Mouse (Mus musculus): ENCODE results near the gene Psg27.
"Not testable (repeated sequence)": the region's sequence is repeated elsewhere in the genome, so short reads cannot be mapped to it uniquely, and the experiment has no call there.

The Psg27 gene

DNA sequence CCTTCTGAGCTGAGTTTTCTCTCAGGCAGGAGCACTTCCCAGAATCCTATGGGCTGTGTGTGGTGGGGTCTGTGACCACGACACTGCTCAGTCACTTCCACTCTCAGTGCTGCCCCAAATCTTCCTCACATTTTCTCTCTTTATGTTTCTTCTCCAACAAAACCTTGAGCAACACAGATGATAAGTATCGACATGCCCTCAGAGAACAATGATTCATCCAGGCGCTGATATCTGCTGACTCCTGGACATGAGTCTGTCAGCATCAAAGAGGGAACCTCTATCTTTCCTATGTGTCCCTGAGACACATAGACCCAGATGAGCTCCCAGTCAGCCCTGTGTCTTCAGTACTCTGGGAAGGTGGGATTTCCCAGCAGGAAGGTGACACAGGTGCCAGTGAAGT, at the start of gene Psg27:
Psg27 (minus strand) TSS at position 101 of the 400 bp plus-strand sequence.
- no peak for DNase-seq (ENCODE audit: low spot score)

DNA sequence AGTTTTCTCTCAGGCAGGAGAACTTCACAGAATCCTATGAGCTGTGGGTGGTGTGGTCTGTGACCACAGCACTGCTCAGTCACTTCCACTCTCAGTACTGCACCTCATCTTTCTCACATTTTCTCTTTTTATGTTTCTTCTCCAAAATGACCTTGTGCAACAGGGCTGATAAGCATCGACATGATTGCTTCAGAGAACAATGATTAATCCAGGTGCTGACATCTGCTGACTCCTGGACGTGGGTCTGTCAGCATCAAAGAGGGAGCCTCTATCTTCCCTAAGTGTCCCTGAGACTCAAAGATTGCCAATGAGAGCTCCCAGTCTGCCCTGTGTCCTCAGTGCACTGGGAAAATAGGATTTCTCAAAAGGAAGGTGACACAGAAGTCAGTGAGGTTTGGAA, 49.3 kb upstream of the Psg27 start, which contains the start of gene Psg23:
Psg23 (minus strand) TSS at position 101 of the 400 bp plus-strand sequence.
- DNase-seq (ENCODE audit: low spot score) = not testable (repeated sequence)

DNA sequence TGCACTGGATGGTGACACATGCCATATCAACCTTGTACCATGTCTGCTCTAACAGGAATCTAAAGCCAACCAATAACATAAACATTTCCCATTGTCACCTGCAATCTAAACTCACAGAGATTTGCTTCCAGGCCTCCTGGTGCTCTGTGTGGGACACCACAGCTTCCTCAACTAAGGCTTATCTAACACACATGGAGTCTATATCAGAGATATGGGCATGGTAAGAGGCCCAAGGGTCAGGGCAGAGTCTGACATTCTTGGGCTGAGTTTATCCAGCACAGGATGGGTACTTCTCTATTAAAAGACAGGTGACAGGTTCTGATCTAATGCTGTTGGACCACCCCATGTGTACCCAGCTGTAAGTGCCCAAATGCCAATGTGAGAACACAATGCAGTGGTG, 7.3 kb downstream of the Psg27 start:
- DNase-seq (ENCODE audit: low spot score) = no peak

DNA sequence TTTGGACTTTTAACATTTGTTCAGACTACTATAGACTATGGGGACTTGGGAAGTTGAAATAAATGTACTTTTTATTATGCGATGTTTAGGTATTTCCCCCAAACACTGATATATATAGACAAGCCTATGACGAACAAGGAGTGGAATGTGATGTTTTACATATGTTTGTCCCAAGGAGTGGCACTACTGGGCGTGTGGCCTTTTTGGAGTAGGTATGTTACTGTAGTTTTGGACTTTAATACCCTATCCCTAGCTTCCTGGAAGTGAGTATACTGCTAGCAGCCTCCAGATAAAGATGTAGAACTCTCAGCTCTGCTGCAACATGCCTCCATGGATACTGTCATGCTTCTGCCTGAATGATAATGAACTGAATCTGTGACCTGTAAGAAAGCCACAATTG, 11.4 kb downstream of the Psg27 start:
- DNase-seq (ENCODE audit: low spot score) = not testable (repeated sequence)

DNA sequence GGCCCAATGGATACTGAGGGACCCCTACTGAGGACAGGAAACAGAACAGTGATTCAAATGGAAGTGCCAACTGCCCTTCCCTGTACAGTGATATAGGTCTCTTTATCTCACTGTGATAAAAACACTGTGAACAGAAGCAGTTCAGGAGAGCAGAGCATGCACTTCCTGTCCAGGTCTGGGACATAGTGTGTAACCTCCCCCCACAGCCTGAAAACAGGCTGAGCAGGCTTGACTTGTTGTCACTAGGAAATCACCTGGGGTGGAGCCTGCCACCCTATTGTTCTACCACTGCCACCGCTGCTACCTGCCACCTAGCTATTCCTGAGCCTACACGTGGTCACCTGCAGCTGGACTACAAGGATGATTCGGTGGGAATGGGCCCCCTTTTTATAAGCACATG, 33.7 kb downstream of the Psg27 start:
- peak; percentile 24 for DNase-seq (ENCODE audit: low spot score)

DNA sequence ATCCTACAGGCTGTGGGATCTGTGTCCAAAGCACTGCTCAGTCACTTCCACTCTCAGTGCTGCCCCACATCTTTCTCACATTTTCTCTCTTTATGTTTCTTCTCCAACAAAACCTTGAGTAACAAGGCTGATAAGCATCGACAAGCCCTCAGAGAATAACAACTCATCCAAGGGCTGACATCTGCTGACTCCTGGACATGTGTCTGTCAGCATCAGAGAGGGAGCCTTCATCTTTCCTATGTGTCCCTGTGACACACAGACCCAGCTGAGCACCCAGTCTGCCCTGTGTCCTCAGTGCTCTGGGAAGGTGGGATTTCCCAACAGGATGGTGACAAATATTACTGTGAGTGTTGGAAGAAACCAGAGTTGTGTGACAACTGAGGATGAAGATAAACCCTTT, 34.9 kb downstream of the Psg27 start, which contains the start of gene Psg25:
Psg25 (minus strand) TSS at position 101 of the 400 bp plus-strand sequence.
- DNase-seq (ENCODE audit: low spot score) = no peak

DNA sequence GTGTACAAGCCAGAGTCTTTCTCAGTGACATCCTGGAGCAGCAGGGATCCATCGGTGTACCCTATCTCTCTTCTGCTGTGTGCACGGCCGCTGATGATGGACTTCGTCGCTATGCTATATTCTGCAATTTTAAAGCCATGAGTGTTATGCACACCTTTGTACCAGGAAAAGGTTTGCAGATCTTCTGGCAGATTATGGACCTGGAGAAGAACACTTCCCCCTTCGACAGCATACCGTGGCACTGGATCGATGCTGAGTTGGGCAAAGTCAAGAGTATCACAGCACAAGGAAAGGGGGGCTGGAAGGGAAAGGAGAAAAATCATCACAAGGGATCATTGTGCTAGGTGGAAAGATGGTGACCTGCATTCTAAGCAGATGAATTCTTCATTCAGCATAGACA, 42.4 kb downstream of the Psg27 start:
- no peak for DNase-seq (ENCODE audit: low spot score)

DNA sequence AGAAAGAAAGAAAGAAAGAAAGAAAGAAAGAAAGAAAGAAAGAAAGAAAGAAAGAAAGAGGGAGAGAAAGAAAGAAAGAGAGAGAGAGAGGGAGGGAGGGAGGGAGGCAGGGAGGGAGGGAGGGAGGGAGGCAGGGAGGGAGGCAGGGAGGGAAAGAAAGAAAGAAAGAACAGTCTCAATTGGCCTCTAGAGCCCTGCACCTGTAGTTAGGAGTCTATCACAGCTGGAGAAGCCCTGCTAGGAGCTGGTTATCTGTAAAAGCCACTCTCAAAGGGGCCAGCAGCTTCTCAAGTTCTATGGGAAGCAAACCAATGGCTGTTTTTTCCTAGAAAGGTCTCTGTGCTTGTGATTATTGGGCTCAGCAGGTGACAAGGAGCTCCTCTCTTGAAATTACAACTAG, 54.3 kb downstream of the Psg27 start:
- not testable (repeated sequence) for DNase-seq (ENCODE audit: low spot score)

DNA sequence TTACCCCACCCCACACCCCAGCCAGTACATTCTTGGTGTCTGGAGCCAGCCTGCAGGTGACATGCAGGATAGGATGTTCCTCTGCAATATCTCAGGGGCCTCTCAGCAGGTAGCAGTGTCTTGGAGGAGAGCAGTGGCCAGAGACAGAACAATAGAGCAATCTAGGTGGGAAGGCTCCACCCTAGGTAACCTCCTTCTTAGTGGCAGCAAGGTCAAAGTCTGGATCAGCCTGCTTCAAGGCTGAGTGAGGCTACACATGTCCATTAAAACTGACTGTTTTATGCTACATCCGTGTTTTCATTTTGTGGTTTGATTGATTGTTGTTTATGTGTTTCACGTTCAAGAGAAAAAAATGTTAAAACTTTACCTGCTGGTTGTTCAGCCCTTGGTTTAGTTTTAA, 54.7 kb downstream of the Psg27 start:
- DNase-seq (ENCODE audit: low spot score) = not testable (repeated sequence)

DNA sequence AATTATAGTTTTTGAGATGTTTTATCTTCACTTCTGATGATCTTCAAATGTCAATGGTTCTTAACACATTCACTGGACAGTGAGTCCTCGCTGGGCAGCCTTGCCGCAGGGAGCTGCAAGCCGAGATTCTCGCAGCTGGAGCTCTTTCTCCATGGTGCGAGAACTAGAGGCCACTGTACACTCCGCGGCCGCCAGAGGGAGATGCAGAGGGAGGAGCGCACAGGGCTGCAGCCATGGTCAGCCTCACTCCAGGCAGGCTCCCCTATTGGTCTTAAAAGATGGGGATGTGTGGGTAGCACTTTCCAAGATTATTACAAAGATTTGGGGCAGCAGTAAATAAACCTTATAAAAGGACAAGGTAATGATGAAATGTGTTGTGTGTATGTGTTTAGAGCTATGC, 55.6 kb downstream of the Psg27 start:
- peak; percentile 26 for DNase-seq (ENCODE audit: low spot score)

All from urinary bladder, postnatal 25 days (tissue).